Mouse (Mus musculus) brain, embryonic 14.5 days (tissue): ENCODE data around the gene Nlrx1.

Experiments
- CTCF ChIP-seq: fragments of 200-500 bp; IDR thresholded peaks from 2 replicates; pipeline ENCODE4 v1.5.1; 2012; ENCODE audit warnings: inconsistent platforms, mild to moderate bottlenecking, moderate library complexity, borderline replicate concordance; ENCODE audit not compliant: insufficient read depth, insufficient read length; ENCODE audit errors: extremely low read depth
- POLR2A ChIP-seq: fragments of 200-500 bp; IDR thresholded peaks from 2 replicates; pipeline ENCODE4 v1.6.1; 2012; ENCODE audit warnings: mild to moderate bottlenecking, inconsistent platforms, borderline replicate concordance; ENCODE audit not compliant: poor library complexity, insufficient read depth, insufficient read length, severe bottlenecking; ENCODE audit errors: extremely low read depth

GRCm38 (mm10) chr9:44225993-44226392, 42.4 kb downstream of the Nlrx1 start:
- TF ChIP-seq POLR2A (no peak), CTCF (no peak)
